Mouse (Mus musculus): ENCODE data around the gene Gm9887. TPM values are rescaled to one million over a fixed set of nuclear protein-coding genes. Genes with fewer than 3 reads are reported as not detected.

The Gm9887 gene
- total RNA-seq (2023): 5.6 to 11.2 TPM (median 7.6 TPM) in 4 replicates

DNA sequence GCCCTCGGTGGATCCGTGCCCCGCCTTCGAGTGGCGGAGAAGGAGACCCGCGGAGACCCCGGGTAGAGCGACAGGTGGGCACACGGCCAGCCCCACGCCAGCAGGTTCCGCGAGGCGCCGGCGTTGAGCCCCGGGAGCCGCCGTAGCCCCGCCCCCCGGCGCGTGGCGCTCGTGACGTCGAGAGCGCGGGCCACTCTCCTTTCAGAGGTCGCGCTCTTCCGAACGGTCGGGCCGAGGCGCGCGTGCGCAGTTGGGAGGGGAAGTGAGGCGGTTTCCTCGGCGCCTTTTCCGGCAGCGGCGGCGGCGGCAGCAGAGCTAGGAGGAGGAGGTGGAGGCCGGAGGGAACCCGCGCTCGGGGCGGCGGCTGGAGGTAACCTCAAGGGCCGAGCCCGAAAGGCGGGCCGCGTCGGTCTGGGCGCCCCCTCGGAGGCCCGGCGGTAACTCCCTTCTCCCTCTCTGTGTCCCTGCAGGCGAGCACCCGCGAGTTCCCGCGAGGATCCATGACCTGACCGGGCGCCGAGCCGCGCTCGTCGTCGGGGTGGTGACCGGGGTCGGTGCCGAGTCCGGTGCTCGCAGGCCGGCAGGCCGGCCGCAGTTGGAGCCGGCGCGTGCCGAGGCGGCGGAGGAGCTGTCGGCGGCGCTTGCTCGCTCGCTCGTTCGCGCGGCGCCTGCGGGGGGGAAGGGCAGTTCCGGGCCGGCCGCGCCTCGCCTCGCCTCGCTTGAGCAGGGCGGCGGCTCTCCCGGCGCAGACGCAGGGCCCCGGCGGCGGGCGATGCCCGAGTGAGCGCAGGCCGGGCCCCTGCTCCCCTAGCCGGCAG lies at the start of gene Gm9887, which contains the start of gene Arf6:
TSS of gene Gm9887 (minus strand) at position 605 of the 818 bp plus-strand sequence.
TSS of gene Arf6 (plus strand) at position 297 of the 818 bp plus-strand sequence.

DNA sequence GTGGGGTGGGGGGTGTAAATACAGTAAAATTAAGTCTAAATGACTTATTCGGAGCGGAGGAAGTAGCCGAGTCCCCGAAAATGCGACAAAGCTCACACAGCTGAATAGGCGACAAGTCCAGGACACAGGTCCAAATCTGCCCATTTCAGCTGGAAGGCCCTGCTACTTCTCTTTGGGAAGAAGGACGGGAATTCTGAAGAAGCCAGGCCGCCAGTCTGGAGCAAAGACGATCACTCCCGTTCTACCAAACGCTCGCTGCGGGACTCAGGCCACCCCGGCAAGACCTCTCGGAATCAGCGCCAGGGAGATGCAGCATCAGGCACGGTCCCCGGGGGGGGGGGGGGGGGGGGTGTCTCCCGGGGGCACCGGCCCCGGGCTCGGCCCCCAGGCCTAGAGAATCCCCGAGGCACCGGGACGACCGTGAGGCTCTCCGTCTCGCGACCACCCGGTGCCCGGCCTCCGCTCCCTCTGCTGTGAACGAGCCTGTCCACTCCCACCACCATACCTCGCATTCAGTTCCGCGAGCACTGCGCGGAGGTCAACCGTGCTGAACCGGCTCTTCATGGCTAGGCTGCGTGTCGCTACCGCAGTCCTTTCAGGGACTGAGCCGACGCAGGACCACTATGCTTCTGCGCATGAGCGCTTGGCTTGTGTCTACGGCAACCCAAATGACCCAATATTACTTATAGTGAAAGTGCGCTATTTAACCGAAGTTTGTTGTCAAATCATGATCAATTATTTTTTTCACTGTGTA lies 15.5 kb downstream of the Gm9887 start, which contains the start of gene Nemf:
TSS of gene Nemf (minus strand) at position 620 of the 754 bp plus-strand sequence.

Other genes starting within 250 kb of the Gm9887 start
- gene Rps29, start 213.3 kb downstream of the Gm9887 start, total RNA-seq (2023): 4,903 to 5,232 TPM (median 4,974 TPM) in 4 replicates
- gene Lrr1, start 203.6 kb downstream of the Gm9887 start, total RNA-seq (2023): not detected in 4 replicates
- 346 to 407 TPM (median 379 TPM) in 4 replicates for gene Rpl36al, start 188.4 kb downstream of the Gm9887 start, total RNA-seq (2023)
- gene Mgat2, start 188.3 kb downstream of the Gm9887 start, total RNA-seq (2023): 23.6 to 29.7 TPM (median 27.2 TPM) in 4 replicates
- 5.9 to 8.0 TPM (median 7.2 TPM) in 4 replicates for gene Gm49383, start 175.4 kb downstream of the Gm9887 start, total RNA-seq (2023)
- gene Dnaaf2, start 174.0 kb downstream of the Gm9887 start, total RNA-seq (2023): 1.4 to 2.3 TPM (median 2.2 TPM) in 4 replicates
- gene Gm49384, start 168.2 kb downstream of the Gm9887 start, total RNA-seq (2023): 2.6 to 9.5 TPM (median 3.8 TPM) in 4 replicates
- 3.0 to 5.5 TPM (median 3.4 TPM) in 4 replicates for gene Pole2, start 144.3 kb downstream of the Gm9887 start, total RNA-seq (2023)
- 4.0 to 6.4 TPM (median 5.3 TPM) in 4 replicates for gene Klhdc1, start 131.3 kb downstream of the Gm9887 start, total RNA-seq (2023)
- 18.8 to 22.0 TPM (median 19.7 TPM) in 4 replicates for gene Klhdc2, start 75.8 kb downstream of the Gm9887 start, total RNA-seq (2023)
- 102 to 118 TPM (median 115 TPM) in 4 replicates for gene Nemf, start 15.3 kb downstream of the Gm9887 start, total RNA-seq (2023)
- gene Arf6, start 308 bp downstream of the Gm9887 start, total RNA-seq (2023): 301 to 323 TPM (median 309 TPM) in 4 replicates
- 8.7 to 16.2 TPM (median 12.8 TPM) in 4 replicates for gene Vcpkmt, start 210.6 kb upstream of the Gm9887 start, total RNA-seq (2023)

Measured in B cell, adult 62 days (primary cell).